In genomic region chr16:90279058-90279457, GRCm38 (mm10) we compare ENCODE assay signal across 10 mouse cellular contexts. TPM values are rescaled to one million over a fixed set of nuclear protein-coding genes. Genes with fewer than 3 reads are reported as not detected.
DNase-seq lines count a peak whose midpoint lies in the region; ATAC-seq and TF ChIP-seq lines count a peak whose summit lies in the region.
"Had no signal": no experiment of that assay in that cellular context is flagged by ENCODE, and none has a peak within 500 bp of the region (broad histone marks: within the 10 kb centered on the region; RNA-seq: fewer than 3 reads in every experiment).

No protein-coding gene starts in this region.

- H3K4me1 ChIP-seq in lung, adult 2 months (ENCODE audit: control insufficient read depth, insufficient read depth, low read length), result peaks cover 29% of the 10 kb centered on the region
- peaks cover 59% of the 10 kb centered on the region for H3K4me1 ChIP-seq in erythroblast, embryonic 14.5 days (ENCODE audit: control insufficient read depth)
- peaks cover 45% of the 10 kb centered on the region for H3K4me1 ChIP-seq in liver, postnatal 0 days (ENCODE audit: insufficient read depth)
- H3K4me1 ChIP-seq in hindbrain, embryonic 14.5 days (replicated peaks; ENCODE audit: control insufficient read depth, insufficient read depth, low read length), result peaks cover 30% of the 10 kb centered on the region

- no peak for TF ChIP-seq CTCF in lung, adult 2 months (IDR thresholded peaks at IDR 0.05; ENCODE audit: insufficient read depth, low read length)
- no peak for TF ChIP-seq CTCF in liver, postnatal 0 days (IDR thresholded peaks at IDR 0.05; ENCODE audit: low read depth)

- no peaks in the 10 kb centered on the region for H3K9me3 ChIP-seq in erythroblast, embryonic 14.5 days (ENCODE audit: control insufficient read depth, low read length)
- H3K9me3 ChIP-seq in liver, postnatal 0 days (ENCODE audit: low read length), result no peaks in the 10 kb centered on the region
- no peaks in the 10 kb centered on the region for H3K9me3 ChIP-seq in hindbrain, embryonic 14.5 days (ENCODE audit: control insufficient read depth, low read length)
- H3K9me3 ChIP-seq: hindbrain, embryonic 13.5 days had no signal

- no peak overlapping the region for H3K9ac ChIP-seq in liver, postnatal 0 days (replicated peaks)
- H3K9ac ChIP-seq in hindbrain, embryonic 14.5 days, result no peak overlapping the region
- H3K9ac ChIP-seq: hindbrain, embryonic 13.5 days had no signal

- peak overlapping the region; percentile 45 for H3K4me2 ChIP-seq in liver, postnatal 0 days (ENCODE audit: low read depth, low read length)
- H3K4me2 ChIP-seq in hindbrain, embryonic 14.5 days (replicated peaks), result no peak overlapping the region
- H3K4me2 ChIP-seq: hindbrain, embryonic 13.5 days had no signal

- H3K27ac ChIP-seq in liver, postnatal 0 days (ENCODE audit: low read depth), result no peak overlapping the region
- no peak overlapping the region for H3K27ac ChIP-seq in hindbrain, embryonic 14.5 days
- H3K27ac ChIP-seq: hindbrain, embryonic 13.5 days had no signal

- peak; percentile 29 for DNase-seq in adrenal gland, postnatal 14 days
- DNase-seq in adrenal gland, adult 18-20 months (ENCODE audit: low spot score in 2 of 2), result no peak
- peak; percentile 38 for DNase-seq in lung, postnatal 36 days
- DNase-seq in lung, adult 2 months, result no peak
- DNase-seq in liver, postnatal 0 days, result peak; percentile 35
- DNase-seq in hindbrain, embryonic 14.5 days (ENCODE audit: low spot score), result no peak
- no peak for DNase-seq in testis, postnatal 10 days (ENCODE audit: low spot score)
- DNase-seq: cerebellum, postnatal 25 days had no signal

- no peak for ATAC-seq in liver, postnatal 0 days
- no peak for ATAC-seq in hindbrain, embryonic 14.5 days (ENCODE audit: low FRiP score)

- no peak overlapping the region for H3K4me3 ChIP-seq in lung, adult 2 months (replicated peaks; ENCODE audit: extremely low read depth, low read depth, low read length)
- peak overlapping the region; percentile 28 for H3K4me3 ChIP-seq in erythroblast, embryonic 14.5 days (replicated peaks)
- no peak overlapping the region for H3K4me3 ChIP-seq in liver, postnatal 0 days (ENCODE audit: low read depth, low read length)
- no peak overlapping the region for H3K4me3 ChIP-seq in hindbrain, embryonic 14.5 days (replicated peaks; ENCODE audit: low read length)
- H3K4me3 ChIP-seq: hindbrain, embryonic 13.5 days had no signal

- 23% methylated on average over 6 of the region's 6 CpGs for WGBS in lung, adult 2 months
- WGBS in liver, postnatal 0 days (ENCODE audit: insufficient replicate concordance), result 28% methylated on average over 6 of the region's 6 CpGs
- WGBS in hindbrain, embryonic 14.5 days, result 69% methylated on average over 6 of the region's 6 CpGs

- H3K36me3 ChIP-seq in erythroblast, embryonic 14.5 days (ENCODE audit: control insufficient read depth), result peaks cover 25% of the 10 kb centered on the region
- no peaks in the 10 kb centered on the region for H3K36me3 ChIP-seq in liver, postnatal 0 days (replicated peaks; ENCODE audit: insufficient read depth, low read length)
- no peaks in the 10 kb centered on the region for H3K36me3 ChIP-seq in hindbrain, embryonic 14.5 days (replicated peaks; ENCODE audit: control insufficient read depth, insufficient read depth)
- H3K36me3 ChIP-seq: hindbrain, embryonic 13.5 days had no signal

- H3K27me3 ChIP-seq in erythroblast, embryonic 14.5 days (ENCODE audit: control insufficient read depth), result no peaks in the 10 kb centered on the region
- H3K27me3 ChIP-seq in liver, postnatal 0 days (ENCODE audit: insufficient read depth, low read length), result no peaks in the 10 kb centered on the region
- no peaks in the 10 kb centered on the region for H3K27me3 ChIP-seq in hindbrain, embryonic 14.5 days (ENCODE audit: control insufficient read depth, insufficient read depth, low read length)
- H3K27me3 ChIP-seq: hindbrain, embryonic 13.5 days had no signal

- no peak for TF ChIP-seq EP300 in liver, postnatal 0 days (IDR thresholded peaks at IDR 0.05; ENCODE audit: low read depth)

- TF ChIP-seq POLR2A in lung, adult 2 months (IDR thresholded peaks at IDR 0.05; ENCODE audit: borderline replicate concordance, extremely low read depth, low read depth, low read length), result no peak

RNA-seq across cellular contexts. Expression of gene Scaf4, which starts 5.2 kb away (rescaled TPM):
- 46.8 and 56.0 TPM in 2 replicates for total RNA-seq in adrenal gland, postnatal 14 days (2021)
- 10 to 100 TPM; 39.5 to 44.7 TPM for total RNA-seq in adrenal gland, adult 18-20 months (2021)
- polyA plus RNA-seq in lung, adult 2 months (2012; rRNA removed), result 51.8 and 51.9 TPM in 2 replicates
- polyA plus RNA-seq in erythroblast, embryonic 14.5 days (2012), result 5.7 and 6.0 TPM in 2 replicates
- polyA plus RNA-seq in liver, postnatal 0 days (2015; fragmentation: Nextera tagmentation; extraction: Ambion mirVana), result 6.2 TPM in 2 replicates
- polyA plus RNA-seq in hindbrain, embryonic 14.5 days (2014; fragmentation: Nextera tagmentation; extraction: Ambion mirVana), result 24.4 and 26.2 TPM in 2 replicates

RNA-seq across cellular contexts. Expression of gene Sod1, which starts 58.5 kb away (rescaled TPM):
- 1,154 and 1,200 TPM in 2 replicates for total RNA-seq in adrenal gland, postnatal 14 days (2021)
- total RNA-seq in adrenal gland, adult 18-20 months (2021), result 1,000 to 10,000 TPM; 1,319 to 1,602 TPM
- polyA plus RNA-seq in lung, adult 2 months (2012; rRNA removed), result 547 and 549 TPM in 2 replicates
- 87.1 and 109 TPM in 2 replicates for polyA plus RNA-seq in erythroblast, embryonic 14.5 days (2012)
- 1,398 and 1,474 TPM in 2 replicates for polyA plus RNA-seq in liver, postnatal 0 days (2015; fragmentation: Nextera tagmentation; extraction: Ambion mirVana)
- polyA plus RNA-seq in hindbrain, embryonic 14.5 days (2014; fragmentation: Nextera tagmentation; extraction: Ambion mirVana), result 980 and 1,077 TPM in 2 replicates

Comparison
In these comparisons a context has a peak if more than half of its experiments do, and no peak if none do; other contexts are left out.
1. DNase-seq: peak in adrenal gland, postnatal 14 days (single experiment), lung, postnatal 36 days (single experiment) and liver, postnatal 0 days (single experiment); none in adrenal gland, adult 18-20 months (0 of 2), lung, adult 2 months (single experiment), hindbrain, embryonic 14.5 days (single experiment) and testis, postnatal 10 days (single experiment).